Mouse (Mus musculus) cerebellum, adult 2 months (tissue): ENCODE data around the gene Lamc3. TPM values are rescaled to one million over a fixed set of nuclear protein-coding genes. Genes with fewer than 3 reads are reported as not detected.

ENCODE experiments used
- DNase-seq, 2 experiments: peaks; one replicate each; pipeline ENCODE4 v3.0.0; 2021
- H3K27ac ChIP-seq: fragments of 200-500 bp; 2 replicates; pipeline ENCODE4 v1.5.1; 2012; ENCODE audit warnings: low read length, control low read depth, inconsistent platforms; ENCODE audit not compliant: insufficient read depth
- H3K27me3 ChIP-seq: fragments of 200-500 bp; 2 replicates; pipeline ENCODE4 v1.6.1; 2012; ENCODE audit warnings: inconsistent platforms, mild to moderate bottlenecking, low read length, moderate library complexity; ENCODE audit not compliant: control insufficient read depth, insufficient read depth
- H3K4me1 ChIP-seq: fragments of 200-500 bp; 2 replicates; pipeline ENCODE4 v1.6.1; 2011; ENCODE audit warnings: low read length; ENCODE audit not compliant: control insufficient read depth, insufficient read depth
- H3K4me3 ChIP-seq: fragments of 200-500 bp; replicated peaks from 2 replicates; pipeline ENCODE3; 2011; ENCODE audit warnings: mild to moderate bottlenecking, low read depth, low read length, control low read depth; ENCODE audit not compliant: insufficient read depth
- CTCF ChIP-seq: fragments of 200-500 bp; IDR thresholded peaks from 2 replicates; pipeline ENCODE4 v1.5.1; 2011; ENCODE audit warnings: low read depth, mild to moderate bottlenecking, control low read depth, low read length, moderate library complexity, borderline replicate concordance; ENCODE audit not compliant: insufficient read depth
- POLR2A ChIP-seq: fragments of 200-500 bp; IDR thresholded peaks from 2 replicates; pipeline ENCODE4 v1.6.1; 2011; ENCODE audit warnings: low read length, control low read depth, borderline replicate concordance; ENCODE audit not compliant: insufficient read depth
- WGBS: fragments of 180-500 bp; shearing (Covaris S2); methylation state at CpG from one replicate; pipeline ENCODE4 v1.1.7; 2018; 5-methylcytosine and 5-hydroxymethylcytosine counted together
- polyA plus RNA-seq: library from polyadenylated mRNA; depleted of rRNA; stranded (reverse); fragments of >200 nt; gene quantifications from 2 replicates; pipeline ENCODE4 v1.2.3, GENCODE M21; 2012

Lamc3 gene
- polyA plus RNA-seq, 1 experiment: 3.8 TPM

GRCm38 (mm10) chr2:31850141-31850540 lies 37.0 kb upstream of the Lamc3 start:
- no peak for DNase-seq
- Histone ChIP-seq H3K4me3 (no peak overlapping the region), H3K4me1 (no peaks in the 10 kb centered on the region; the same call in 1 of the 2 replicates), H3K27me3 (no peaks in the 10 kb centered on the region; the same call in 1 of the 2 replicates), H3K27ac (no peak overlapping the region)
- 16% methylated on average over 12 of the region's 12 CpGs for WGBS
- TF ChIP-seq CTCF (no peak), POLR2A (no peak)

GRCm38 (mm10) chr2:31855991-31856390 lies 31.1 kb upstream of the Lamc3 start:
- 93% methylated on average over 8 of the region's 8 CpGs for WGBS
- DNase-seq: no peak
- H3K4me3 ChIP-seq: no peak overlapping the region
- H3K4me1 ChIP-seq: no peaks in the 10 kb centered on the region
- H3K27me3 ChIP-seq: no peaks in the 10 kb centered on the region
- no peak overlapping the region for H3K27ac ChIP-seq
- TF ChIP-seq POLR2A (no peak), CTCF (no peak)

GRCm38 (mm10) chr2:31857180-31857579 lies 29.9 kb upstream of the Lamc3 start:
- Histone ChIP-seq H3K27ac (no peak overlapping the region), H3K27me3 (no peaks in the 10 kb centered on the region), H3K4me1 (no peaks in the 10 kb centered on the region), H3K4me3 (no peak overlapping the region)
- WGBS: 24% methylated on average over 6 of the region's 6 CpGs
- no peak for TF ChIP-seq POLR2A
- no peak for TF ChIP-seq CTCF
- DNase-seq: peak; percentile 10 to 23

- DNase-seq: no peak
- WGBS: 38% methylated on average over 12 of the region's 12 CpGs
Observed at GRCm38 (mm10) chr2:31858500-31858899, 28.6 kb upstream of the Lamc3 start.

GRCm38 (mm10) chr2:31862919-31863318 lies 24.2 kb upstream of the Lamc3 start:
- no peak for TF ChIP-seq POLR2A
- no peak for TF ChIP-seq CTCF
- WGBS: 60% methylated on average over 1 of the region's 1 CpGs
- no peaks in the 10 kb centered on the region for H3K4me1 ChIP-seq
- H3K4me3 ChIP-seq: no peak overlapping the region
- no peak for DNase-seq
- H3K27ac ChIP-seq: no peak overlapping the region
- no peaks in the 10 kb centered on the region for H3K27me3 ChIP-seq

More at GRCm38 (mm10) chr2:31858500-31858899, 28.6 kb upstream of the Lamc3 start:
- no peak for TF ChIP-seq POLR2A
- TF ChIP-seq CTCF: no peak
- Histone ChIP-seq H3K4me1 (no peaks in the 10 kb centered on the region), H3K27me3 (no peaks in the 10 kb centered on the region), H3K27ac (no peak overlapping the region), H3K4me3 (no peak overlapping the region)

- 82% methylated on average over 1 of the region's 1 CpGs for WGBS
- H3K27ac ChIP-seq: no peak overlapping the region
- TF ChIP-seq POLR2A: no peak
- H3K4me3 ChIP-seq: no peak overlapping the region
- H3K27me3 ChIP-seq: no peaks in the 10 kb centered on the region
- DNase-seq: no peak
- no peaks in the 10 kb centered on the region for H3K4me1 ChIP-seq
Observed at GRCm38 (mm10) chr2:31863766-31864165, 23.3 kb upstream of the Lamc3 start.

GRCm38 (mm10) chr2:31864891-31865290 lies 22.2 kb upstream of the Lamc3 start:
- H3K4me1 ChIP-seq: no peaks in the 10 kb centered on the region
- H3K27me3 ChIP-seq: no peaks in the 10 kb centered on the region
- no peak for DNase-seq
- no peak overlapping the region for H3K27ac ChIP-seq
- WGBS: 90% methylated on average over 9 of the region's 9 CpGs
- TF ChIP-seq POLR2A (no peak), CTCF (no peak)
- H3K4me3 ChIP-seq: no peak overlapping the region

- H3K4me1 ChIP-seq: no peaks in the 10 kb centered on the region
- no peak overlapping the region for H3K4me3 ChIP-seq
- WGBS: 56% methylated on average over 4 of the region's 4 CpGs
- no peak for DNase-seq
- H3K27me3 ChIP-seq: no peaks in the 10 kb centered on the region
- TF ChIP-seq POLR2A: no peak
- TF ChIP-seq CTCF: no peak
- no peak overlapping the region for H3K27ac ChIP-seq
Observed at GRCm38 (mm10) chr2:31865322-31865721, 21.8 kb upstream of the Lamc3 start.
